Mouse (Mus musculus): Measurements from ENCODE around the gene Cd53. TPM values are rescaled to one million over a fixed set of nuclear protein-coding genes. Genes with fewer than 3 reads are reported as not detected.

The Cd53 gene
- total and polyA plus RNA-seq, 3 experiments, result 0.58 to 1.4 TPM; not detected in 1

DNA sequence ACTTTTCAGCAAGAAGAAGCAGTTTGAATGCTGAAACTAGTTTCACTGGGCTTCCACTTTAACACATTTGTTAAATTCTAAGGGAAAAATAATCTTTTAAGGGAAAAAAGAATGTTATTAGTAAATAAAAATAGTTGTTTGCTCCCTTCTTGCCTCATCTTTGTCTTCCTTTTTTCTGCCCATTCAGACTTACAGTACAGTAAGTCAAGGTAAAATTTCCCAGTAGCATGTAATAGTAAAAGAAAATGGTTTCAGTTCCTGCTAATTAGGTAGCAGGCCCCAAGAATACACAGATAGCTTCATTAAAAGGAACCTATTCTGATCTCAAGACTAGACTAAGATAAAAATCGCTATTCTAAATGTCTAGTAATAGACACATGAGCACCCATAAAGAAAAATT lies 34.1 kb downstream of the Cd53 start:
- H3K9ac ChIP-seq (ENCODE audit: control insufficient read depth, low read depth, low read length, poor library complexity, severe bottlenecking), result no peak overlapping the region
- no peaks in the 10 kb centered on the region for H3K4me1 ChIP-seq (ENCODE audit: control insufficient read depth in 1 of 2, insufficient read depth in 2 of 2, low read length in 2 of 2)
- H3K36me3 ChIP-seq (ENCODE audit: control insufficient read depth in 1 of 2, insufficient read depth in 2 of 2, low read length in 2 of 2), result no peaks in the 10 kb centered on the region
- no peaks in the 10 kb centered on the region for H3K9me3 ChIP-seq (replicated peaks; ENCODE audit: insufficient read depth, low read length)
- TF ChIP-seq ZKSCAN1 (IDR thresholded peaks at IDR 0.05; ENCODE audit: low read depth, low read length) (no peak), MAFK (IDR thresholded peaks at IDR 0.05; ENCODE audit: borderline replicate concordance, low read depth, low read length) (no peak), BHLHE40 (IDR thresholded peaks at IDR 0.05; ENCODE audit: borderline replicate concordance, low read depth, low read length) (no peak), EP300 (IDR thresholded peaks at IDR 0.05; ENCODE audit: low read depth in 1 of 2, low read length in 2 of 2) (no peak), RAD21 (IDR thresholded peaks at IDR 0.05; ENCODE audit: low read depth, low read length) (no peak), RCOR1 (IDR thresholded peaks at IDR 0.05; ENCODE audit: low read depth, low read length) (no peak), GATA1 (IDR thresholded peaks at IDR 0.05; ENCODE audit: low read depth, low read length) (no peak), HCFC1 (IDR thresholded peaks at IDR 0.05; ENCODE audit: low read depth, low read length) (no peak), ELF1 (IDR thresholded peaks at IDR 0.05; ENCODE audit: low read depth, low read length) (no peak), GABPA (IDR thresholded peaks at IDR 0.05; ENCODE audit: low read depth, low read length) (no peak), POLR2A (IDR thresholded peaks at IDR 0.05; ENCODE audit: control insufficient read depth in 1 of 2, insufficient read depth in 1 of 2, low read depth in 1 of 2, low read length in 2 of 2, poor library complexity in 1 of 2) (no peak), MAX (IDR thresholded peaks at IDR 0.05; ENCODE audit: low read length) (no peak), TCF12 (IDR thresholded peaks at IDR 0.05; ENCODE audit: low read depth, low read length) (no peak), KAT2A (conservative IDR thresholded peaks at IDR 0.05; ENCODE audit: low read depth, low read length) (no peak), MXI1 (IDR thresholded peaks at IDR 0.05; ENCODE audit: low read depth, low read length) (no peak), USF1 (IDR thresholded peaks at IDR 0.05; ENCODE audit: low read depth, low read length) (no peak), POLR2AphosphoS5 (IDR thresholded peaks at IDR 0.05; ENCODE audit: borderline replicate concordance, low read depth, low read length) (no peak), E2F4 (IDR thresholded peaks at IDR 0.05; ENCODE audit: borderline replicate concordance, low read depth, low read length) (no peak), ZNF384 (IDR thresholded peaks at IDR 0.05; ENCODE audit: low read depth, low read length) (no peak), CHD1 (IDR thresholded peaks at IDR 0.05; ENCODE audit: low read depth, low read length) (no peak)
- no peaks in the 10 kb centered on the region for H3K27me3 ChIP-seq (ENCODE audit: control insufficient read depth in 1 of 2, insufficient read depth in 2 of 2, low read length in 2 of 2)
- no peaks in the 10 kb centered on the region for H3K79me2 ChIP-seq (ENCODE audit: control insufficient read depth, insufficient read depth, low read length, poor library complexity)
- DNase-seq (ENCODE audit: low read depth, low spot score), result no peak
- H3K4me3 ChIP-seq (ENCODE audit: control insufficient read depth in 1 of 2, insufficient read depth in 1 of 2, low read depth in 2 of 2, low read length in 2 of 2), result no peak overlapping the region
- no peak overlapping the region for H3K27ac ChIP-seq (ENCODE audit: control insufficient read depth, low read depth, low read length)

Measured in MEL (cell line).